Mouse (Mus musculus): ENCODE data around the gene Gli3. TPM values are rescaled to one million over a fixed set of nuclear protein-coding genes. Genes with fewer than 3 reads are reported as not detected.

Gli3 gene
- total RNA-seq, 2 experiments from 2014 or later = 7.7 to 8.7 TPM

- DNase-seq (ENCODE audit: extremely low spot score in 1 of 2, low spot score in 2 of 2) = no peak
Measured at GRCm38 (mm10) chr13:15486033-15486891, 23.2 kb downstream of the Gli3 start.

GRCm38 (mm10) chr13:15487334-15487733 lies 24.3 kb downstream of the Gli3 start:
- intact Hi-C loops (cut with DNase I) = no loop called here
- no peak for DNase-seq (ENCODE audit: extremely low spot score in 1 of 2, low spot score in 2 of 2)

More at GRCm38 (mm10) chr13:15486033-15486891, 23.2 kb downstream of the Gli3 start:
- intact Hi-C loops (cut with DNase I) = no loop called here

- no peak for DNase-seq (ENCODE audit: extremely low spot score in 1 of 2, low spot score in 2 of 2)
- intact Hi-C loops (cut with DNase I) = no loop called here
Measured at GRCm38 (mm10) chr13:15488065-15488464, 25.0 kb downstream of the Gli3 start.

GRCm38 (mm10) chr13:15495820-15496219 lies 32.8 kb downstream of the Gli3 start:
- intact Hi-C loops (cut with DNase I) = no loop called here
- DNase-seq (ENCODE audit: extremely low spot score in 1 of 2, low spot score in 2 of 2) = no peak

GRCm38 (mm10) chr13:15498338-15498737 lies 35.3 kb downstream of the Gli3 start:
- DNase-seq (ENCODE audit: extremely low spot score in 1 of 2, low spot score in 2 of 2) = no peak
- intact Hi-C loops (cut with DNase I) = no loop called here

- no peak for DNase-seq (ENCODE audit: extremely low spot score in 1 of 2, low spot score in 2 of 2)
- intact Hi-C loops (cut with DNase I) = no loop called here
Measured at GRCm38 (mm10) chr13:15510925-15511324, 47.9 kb downstream of the Gli3 start.

GRCm38 (mm10) chr13:15513114-15513513 lies 50.1 kb downstream of the Gli3 start:
- intact Hi-C loops (cut with DNase I) = no loop called here
- DNase-seq (ENCODE audit: extremely low spot score in 1 of 2, low spot score in 2 of 2) = no peak

- DNase-seq (ENCODE audit: extremely low spot score in 1 of 2, low spot score in 2 of 2) = no peak
- intact Hi-C loops (cut with DNase I) = no loop called here
Measured at GRCm38 (mm10) chr13:15514082-15514481, 51.0 kb downstream of the Gli3 start.

GRCm38 (mm10) chr13:15517048-15517760 lies 54.2 kb downstream of the Gli3 start:
- intact Hi-C loops (cut with DNase I) = no loop called here

GRCm38 (mm10) chr13:15520353-15520752 lies 57.3 kb downstream of the Gli3 start:
- DNase-seq (ENCODE audit: extremely low spot score in 1 of 2, low spot score in 2 of 2) = no peak
- intact Hi-C loops (cut with DNase I) = no loop called here

More at GRCm38 (mm10) chr13:15517048-15517760, 54.2 kb downstream of the Gli3 start:
- DNase-seq (ENCODE audit: extremely low spot score in 1 of 2, low spot score in 2 of 2) = no peak

GRCm38 (mm10) chr13:15522153-15522552 lies 59.1 kb downstream of the Gli3 start:
- intact Hi-C loops (cut with DNase I) = no loop called here
- DNase-seq (ENCODE audit: extremely low spot score in 1 of 2, low spot score in 2 of 2) = no peak

- intact Hi-C loops (cut with DNase I) = no loop called here
Measured at GRCm38 (mm10) chr13:15524208-15524607, 61.2 kb downstream of the Gli3 start.

GRCm38 (mm10) chr13:15526691-15527090 lies 63.7 kb downstream of the Gli3 start:
- no peak for DNase-seq (ENCODE audit: extremely low spot score in 1 of 2, low spot score in 2 of 2)
- intact Hi-C loops (cut with DNase I) = no loop called here

More at GRCm38 (mm10) chr13:15524208-15524607, 61.2 kb downstream of the Gli3 start:
- no peak for DNase-seq (ENCODE audit: extremely low spot score in 1 of 2, low spot score in 2 of 2)

GRCm38 (mm10) chr13:15531568-15531967 lies 68.5 kb downstream of the Gli3 start:
- intact Hi-C loops (cut with DNase I) = no loop called here
- DNase-seq (ENCODE audit: extremely low spot score in 1 of 2, low spot score in 2 of 2) = no peak

GRCm38 (mm10) chr13:15537206-15537605 lies 74.2 kb downstream of the Gli3 start:
- no peak for DNase-seq (ENCODE audit: extremely low spot score in 1 of 2, low spot score in 2 of 2)
- intact Hi-C loops (cut with DNase I) = no loop called here

GRCm38 (mm10) chr13:15537611-15538010 lies 74.6 kb downstream of the Gli3 start:
- intact Hi-C loops (cut with DNase I) = no loop called here
- no peak for DNase-seq (ENCODE audit: extremely low spot score in 1 of 2, low spot score in 2 of 2)

GRCm38 (mm10) chr13:15538389-15538788 lies 75.4 kb downstream of the Gli3 start:
- intact Hi-C loops (cut with DNase I) = no loop called here
- no peak for DNase-seq (ENCODE audit: extremely low spot score in 1 of 2, low spot score in 2 of 2)

GRCm38 (mm10) chr13:15542053-15542452 lies 79.0 kb downstream of the Gli3 start:
- intact Hi-C loops (cut with DNase I) = no loop called here
- no peak for DNase-seq (ENCODE audit: extremely low spot score in 1 of 2, low spot score in 2 of 2)

- DNase-seq (ENCODE audit: extremely low spot score in 1 of 2, low spot score in 2 of 2) = no peak
- intact Hi-C loops (cut with DNase I) = no loop called here
Measured at GRCm38 (mm10) chr13:15543169-15543887, 80.3 kb downstream of the Gli3 start.
